Mouse (Mus musculus) CD4-positive, CD25-positive, alpha-beta regulatory T cell, adult 4 months (primary cell): ENCODE measurements at regions not wholly inside any gene's neighbourhood (a gene's known extent, or its start where the extent isn't known, plus 50 kb on each side); places are given as distances from the start of the nearest gene placed in this dataset.
A peak's percentile ranks its signal among the peaks of the same experiment; 100 is the strongest.

ENCODE experiments used
- ATAC-seq: one replicate; pipeline ENCODE4 v1.8.0; 2017

- no peak for ATAC-seq
Measured at GRCm38 (mm10) chr9:61862071-61862480, 52.3 kb downstream of the Rplp1 start.

GRCm38 (mm10) chr9:61860147-61860546 lies 54.2 kb downstream of the Rplp1 start:
- peak; percentile 66 for ATAC-seq

GRCm38 (mm10) chr9:61859438-61859837 lies 54.9 kb downstream of the Rplp1 start:
- ATAC-seq: peak; percentile 88

GRCm38 (mm10) chr9:61857817-61858216 lies 56.5 kb downstream of the Rplp1 start:
- no peak for ATAC-seq

GRCm38 (mm10) chr9:61856686-61857085 lies 57.7 kb downstream of the Rplp1 start:
- ATAC-seq: no peak

- ATAC-seq: no peak
Measured at GRCm38 (mm10) chr9:61855686-61856085, 58.7 kb downstream of the Rplp1 start.

GRCm38 (mm10) chr9:61853841-61854240 lies 60.5 kb downstream of the Rplp1 start:
- no peak for ATAC-seq

- ATAC-seq: no peak
Measured at GRCm38 (mm10) chr9:61851331-61851730, 63.0 kb downstream of the Rplp1 start.

GRCm38 (mm10) chr9:61848401-61848800 lies 65.9 kb downstream of the Rplp1 start:
- no peak for ATAC-seq

GRCm38 (mm10) chr9:61847496-61847895 lies 66.8 kb downstream of the Rplp1 start:
- no peak for ATAC-seq

GRCm38 (mm10) chr9:61844645-61845044 lies 69.7 kb downstream of the Rplp1 start:
- ATAC-seq: no peak

GRCm38 (mm10) chr9:61844141-61844540 lies 70.2 kb downstream of the Rplp1 start:
- no peak for ATAC-seq

- no peak for ATAC-seq
Measured at GRCm38 (mm10) chr9:61843513-61843912, 70.8 kb downstream of the Rplp1 start.

- no peak for ATAC-seq
Measured at GRCm38 (mm10) chr9:61842384-61842783, 72.0 kb downstream of the Rplp1 start.

- no peak for ATAC-seq
Measured at GRCm38 (mm10) chr9:61841222-61841621, 73.1 kb downstream of the Rplp1 start.

- no peak for ATAC-seq
Measured at GRCm38 (mm10) chr9:61840353-61840752, 74.0 kb downstream of the Rplp1 start.

GRCm38 (mm10) chr9:61833226-61833625 lies 81.1 kb downstream of the Rplp1 start:
- ATAC-seq: no peak

- ATAC-seq: peak; percentile 93
Measured at GRCm38 (mm10) chr9:61830236-61830635, 84.1 kb downstream of the Rplp1 start.

- ATAC-seq: peak; percentile 18
Measured at GRCm38 (mm10) chr9:61829736-61830135, 84.6 kb downstream of the Rplp1 start.

GRCm38 (mm10) chr9:61829301-61829700 lies 85.0 kb downstream of the Rplp1 start:
- ATAC-seq: no peak

GRCm38 (mm10) chr9:61827721-61828120 lies 86.6 kb downstream of the Rplp1 start:
- ATAC-seq: peak; percentile 31

- ATAC-seq: no peak
Measured at GRCm38 (mm10) chr9:61827014-61827413, 87.3 kb downstream of the Rplp1 start.

- no peak for ATAC-seq
Measured at GRCm38 (mm10) chr9:61826415-61826814, 87.9 kb downstream of the Rplp1 start.

GRCm38 (mm10) chr9:61825804-61826203 lies 88.5 kb downstream of the Rplp1 start:
- ATAC-seq: no peak

GRCm38 (mm10) chr9:61819836-61820235 lies 94.5 kb downstream of the Rplp1 start:
- peak; percentile 75 for ATAC-seq
